Mouse (Mus musculus): ENCODE data around the gene Axin1. TPM values are rescaled to one million over a fixed set of nuclear protein-coding genes. Genes with fewer than 3 reads are reported as not detected.
"Not testable (repeated sequence)": the region's sequence is repeated elsewhere in the genome, so short reads cannot be mapped to it uniquely, and the experiment has no call there.

Gene Axin1
- total RNA-seq (2021) = 10 to 100 TPM; 35.1 to 42.1 TPM
- long read RNA-seq, experiment 1, transcript Axin1-201 (11 exons, 3,777 nt) = major isoform, 18 of 59 reads
- long read RNA-seq, experiment 1, transcript Axin1-203 (10 exons, 2,890 nt) = minor isoform, 17 of 59 reads
- long read RNA-seq, experiment 1, partial matches to known transcripts = 14 of 59 reads
- long read RNA-seq, experiment 1, other reads (novel, unspliced or antisense) = 10 of 59 reads
- long read RNA-seq, experiment 2, transcript Axin1-201 (11 exons, 3,777 nt) = major isoform, 6 of 20 reads
- long read RNA-seq, experiment 2, transcript Axin1-203 (10 exons, 2,890 nt) = major isoform, 6 of 20 reads
- long read RNA-seq, experiment 2, partial matches to known transcripts = 2 of 20 reads
- long read RNA-seq, experiment 2, other reads (novel, unspliced or antisense) = 6 of 20 reads

GRCm38 (mm10) chr17:26138239-26138836, at the start of gene Axin1:
Axin1 (plus strand) TSS chr17:26138688.
- peak; percentile 95 to 96 for DNase-seq

GRCm38 (mm10) chr17:26089905-26090632, 48.4 kb upstream of the Axin1 start, which contains the start of gene Decr2:
Decr2 (minus strand) TSS chr17:26090337.
- DNase-seq = peak; percentile 94 to 95

- DNase-seq = no peak
Measured at GRCm38 (mm10) chr17:26094531-26095110, 43.9 kb upstream of the Axin1 start.

GRCm38 (mm10) chr17:26095121-26095740, 43.3 kb upstream of the Axin1 start, which contains the start of gene Nme4:
Nme4 (minus strand) TSS chr17:26095602.
- DNase-seq = peak; percentile 66 to 77

- DNase-seq = no peak
Measured at GRCm38 (mm10) chr17:26098461-26098860, 40.0 kb upstream of the Axin1 start.

- DNase-seq = not testable (repeated sequence)
Measured at GRCm38 (mm10) chr17:26099316-26099715, 39.2 kb upstream of the Axin1 start.

- DNase-seq = no peak
Measured at GRCm38 (mm10) chr17:26100166-26100565, 38.3 kb upstream of the Axin1 start.

GRCm38 (mm10) chr17:26101478-26101877, 37.0 kb upstream of the Axin1 start:
- peak; percentile 31 to 42 for DNase-seq

GRCm38 (mm10) chr17:26105619-26106018, 32.9 kb upstream of the Axin1 start:
- no peak for DNase-seq

- DNase-seq = no peak
Measured at GRCm38 (mm10) chr17:26110156-26110555, 28.3 kb upstream of the Axin1 start.

GRCm38 (mm10) chr17:26111024-26111423, 27.5 kb upstream of the Axin1 start:
- no peak for DNase-seq

- DNase-seq = no peak
Measured at GRCm38 (mm10) chr17:26111722-26112121, 26.8 kb upstream of the Axin1 start.

- DNase-seq = no peak
Measured at GRCm38 (mm10) chr17:26112751-26113150, 25.7 kb upstream of the Axin1 start.

GRCm38 (mm10) chr17:26113181-26113948, 25.1 kb upstream of the Axin1 start, which contains the start of gene Tmem8:
Tmem8 (plus strand) TSS chr17:26113299.
- DNase-seq = peak; percentile 84 to 90

GRCm38 (mm10) chr17:26114061-26114460, 24.4 kb upstream of the Axin1 start:
- no peak for DNase-seq

GRCm38 (mm10) chr17:26114461-26114860, 24.0 kb upstream of the Axin1 start:
- DNase-seq = not testable (repeated sequence)

- no peak for DNase-seq
Measured at GRCm38 (mm10) chr17:26115205-26115898, 23.1 kb upstream of the Axin1 start.

GRCm38 (mm10) chr17:26115956-26116487, 22.5 kb upstream of the Axin1 start:
- DNase-seq = no peak

GRCm38 (mm10) chr17:26116503-26117258, 21.8 kb upstream of the Axin1 start:
- no peak for DNase-seq
